Mouse (Mus musculus) yolk sac, embryonic 10.5 days (tissue): ENCODE data around the gene Adgrg7.
A peak's percentile ranks its signal among the peaks of the same experiment; 100 is the strongest.

Experiments used
- DNase-seq: peaks from one replicate; pipeline ENCODE4 v3.0.0-alpha.2; 2017; ENCODE audit warnings: low spot score

Adgrg7 gene

GRCm38 (mm10) chr16:56795481-56796139 is at the start of gene Adgrg7:
TSS of gene Adgrg7 (minus strand) at chr16:56795855.
- DNase-seq = peak; percentile 24

- no peak for DNase-seq
Observed at GRCm38 (mm10) chr16:56842988-56843387, 47.3 kb upstream of the Adgrg7 start.

- DNase-seq = no peak
Observed at GRCm38 (mm10) chr16:56833312-56833711, 37.7 kb upstream of the Adgrg7 start.

GRCm38 (mm10) chr16:56831986-56832385 is 36.3 kb upstream of the Adgrg7 start:
- no peak for DNase-seq

- DNase-seq = no peak
Observed at GRCm38 (mm10) chr16:56801370-56802109, 5.9 kb upstream of the Adgrg7 start.

- DNase-seq = no peak
Observed at GRCm38 (mm10) chr16:56800946-56801345, 5.3 kb upstream of the Adgrg7 start.

- DNase-seq = no peak
Observed at GRCm38 (mm10) chr16:56800469-56800868, 4.8 kb upstream of the Adgrg7 start.

GRCm38 (mm10) chr16:56799541-56800029 is 3.9 kb upstream of the Adgrg7 start:
- no peak for DNase-seq

GRCm38 (mm10) chr16:56798873-56799272 is 3.2 kb upstream of the Adgrg7 start:
- DNase-seq = no peak

- no peak for DNase-seq
Observed at GRCm38 (mm10) chr16:56794383-56795144, 1.1 kb downstream of the Adgrg7 start.

- no peak for DNase-seq
Observed at GRCm38 (mm10) chr16:56793778-56794177, 1.9 kb downstream of the Adgrg7 start.

- DNase-seq = no peak
Observed at GRCm38 (mm10) chr16:56785943-56786342, 9.7 kb downstream of the Adgrg7 start.

GRCm38 (mm10) chr16:56771163-56772105 is 24.2 kb downstream of the Adgrg7 start:
- DNase-seq = peak; percentile 35

GRCm38 (mm10) chr16:56729060-56729459 is 66.6 kb downstream of the Adgrg7 start:
- DNase-seq = no peak

GRCm38 (mm10) chr16:56724927-56725326 is 70.7 kb downstream of the Adgrg7 start:
- no peak for DNase-seq

GRCm38 (mm10) chr16:56722357-56722756 is 73.3 kb downstream of the Adgrg7 start:
- peak; percentile 7 for DNase-seq

GRCm38 (mm10) chr16:56719031-56719430 is 76.6 kb downstream of the Adgrg7 start:
- no peak for DNase-seq

GRCm38 (mm10) chr16:56717224-56718200 is 78.1 kb downstream of the Adgrg7 start, which contains the start of gene Tfg:
TSS of gene Tfg (minus strand) at chr16:56717450.
- peak; percentile 99 for DNase-seq

GRCm38 (mm10) chr16:56716557-56717179 is 79.0 kb downstream of the Adgrg7 start:
- peak; percentile 89 for DNase-seq

GRCm38 (mm10) chr16:56715608-56716007 is 80.0 kb downstream of the Adgrg7 start:
- DNase-seq = no peak
